12 mouse cellular contexts compared by ENCODE assay signal in genomic region chr17:10095841-10096301, GRCm38 (mm10).
DNase-seq lines count a peak whose midpoint lies in the region; ATAC-seq and TF ChIP-seq lines count a peak whose summit lies in the region.
"Had no signal": no experiment of that assay in that cellular context is flagged by ENCODE, and none has a peak within 500 bp of the region (broad histone marks: within the 10 kb centered on the region; RNA-seq: fewer than 3 reads in every experiment).

No protein-coding gene starts in this region.

- DNase-seq in gastrocnemius, adult 18-20 months (ENCODE audit: low spot score) = peak; percentile 57
- DNase-seq in gastrocnemius, postnatal 10 days = no peak
- peak; percentile 61 to 73 for DNase-seq in heart, adult 2 months
- DNase-seq in kidney, adult 8-10 months = peak; percentile 32 to 49
- no peak for DNase-seq in frontal cortex, postnatal 10 days (ENCODE audit: low spot score in 2 of 2)
- DNase-seq in urinary bladder, adult 2 months (ENCODE audit: low spot score) = no peak
- no peak for DNase-seq in cerebellum, postnatal 36 days
- DNase-seq: cerebellum, adult 2 months had no signal

- 33% methylated on average over 3 of the region's 3 CpGs for WGBS in heart, adult 2 months
- 66% methylated on average over 3 of the region's 3 CpGs for WGBS in lung, embryonic 16.5 days

- H3K79me2 ChIP-seq in heart, adult 2 months (replicated peaks; ENCODE audit: control insufficient read depth, insufficient read depth, low read length) = no peaks in the 10 kb centered on the region

- no peaks in the 10 kb centered on the region for H3K27me3 ChIP-seq in heart, adult 2 months (ENCODE audit: control insufficient read depth, insufficient read depth, low read length)
- no peaks in the 10 kb centered on the region for H3K27me3 ChIP-seq in lung, embryonic 16.5 days (ENCODE audit: control insufficient read depth, insufficient read depth, low read depth, low read length)
- H3K27me3 ChIP-seq: Patski had no signal

- H3K4me3 ChIP-seq in heart, adult 2 months = no peak overlapping the region
- no peak overlapping the region for H3K4me3 ChIP-seq in lung, embryonic 16.5 days (ENCODE audit: low read length)
- H3K4me3 ChIP-seq: erythroblast, embryonic 14.5 days had no signal

- H3K27ac ChIP-seq in heart, adult 2 months = peak overlapping the region; percentile 87
- peak overlapping the region; percentile 64 for H3K27ac ChIP-seq in lung, embryonic 16.5 days (ENCODE audit: low read length)

- 0 out of 2 replicates have a peak, but pooled peaks have one; percentile 13 for TF ChIP-seq POLR2A in heart, adult 2 months (IDR thresholded peaks at IDR 0.05; ENCODE audit: insufficient read depth, low read depth, low read length)

- 0 out of 2 replicates have a peak overlapping the region, but pooled peaks have one; percentile 7 for H3K9ac ChIP-seq in heart, adult 2 months (ENCODE audit: low read depth, low read length)
- no peak overlapping the region for H3K9ac ChIP-seq in lung, embryonic 16.5 days (ENCODE audit: low read length)

- H3K4me2 ChIP-seq in lung, embryonic 16.5 days (ENCODE audit: low read depth, low read length) = no peak overlapping the region
- H3K4me2 ChIP-seq: midbrain, embryonic 11.5 days had no signal

- TF ChIP-seq CTCF in heart, adult 2 months (IDR thresholded peaks at IDR 0.05) = no peak

- peaks cover 3% of the 10 kb centered on the region; the same call in 1 of the 2 replicates for H3K9me3 ChIP-seq in lung, embryonic 16.5 days (ENCODE audit: control insufficient read depth, low read length)

- H3K36me3 ChIP-seq in heart, adult 2 months (ENCODE audit: control insufficient read depth, insufficient read depth, low read length) = peaks cover 16% of the 10 kb centered on the region
- H3K36me3 ChIP-seq in lung, embryonic 16.5 days (ENCODE audit: control insufficient read depth, insufficient read depth, low read length) = no peaks in the 10 kb centered on the region

- intact Hi-C loops in heart, adult 2 months (cut with DNase I) = loop anchor here (2.0 to 5.0 kb wide), 6 partner anchors 56 to 397 kb away; no protein-coding TSS in a partner anchor

- peaks cover 27% of the 10 kb centered on the region for H3K4me1 ChIP-seq in heart, adult 2 months (ENCODE audit: control insufficient read depth, insufficient read depth, low read length)
- H3K4me1 ChIP-seq in lung, embryonic 16.5 days (replicated peaks; ENCODE audit: control insufficient read depth, insufficient read depth, low read length) = peaks cover 22% of the 10 kb centered on the region

- peak; percentile 47 for ATAC-seq in lung, embryonic 16.5 days (ENCODE audit: low read depth)
- ATAC-seq: Patski had no signal

- TF ChIP-seq EP300 in heart, adult 2 months (IDR thresholded peaks at IDR 0.05; ENCODE audit: insufficient read depth, low read depth, low read length) = peak; percentile 81

Comparison
In these comparisons a context has a peak if more than half of its experiments do, and no peak if none do; other contexts are left out.
1. DNase-seq: peak in gastrocnemius, adult 18-20 months (single experiment), heart, adult 2 months (2 of 2) and kidney, adult 8-10 months (2 of 2); none in gastrocnemius, postnatal 10 days (single experiment), frontal cortex, postnatal 10 days (0 of 2), urinary bladder, adult 2 months (single experiment) and cerebellum, postnatal 36 days (0 of 2).